Mouse (Mus musculus): ENCODE results near the gene Mapk8. TPM values are rescaled to one million over a fixed set of nuclear protein-coding genes. Genes with fewer than 3 reads are reported as not detected.

The Mapk8 gene
- 16.7 and 18.4 TPM in 2 replicates for polyA plus RNA-seq (2016; fragmentation: Nextera tagmentation; extraction: Ambion mirVana)

- no peaks in the 10 kb centered on the region for H3K9me3 ChIP-seq
- H3K4me1 ChIP-seq, result peaks cover 26% of the 10 kb centered on the region
- peaks cover 30% of the 10 kb centered on the region for H3K27me3 ChIP-seq (ENCODE audit: poor library complexity, severe bottlenecking)
- peak; percentile 93 for DNase-seq (ENCODE audit: extremely low spot score, low spot score)
- H3K36me3 ChIP-seq (replicated peaks), result no peaks in the 10 kb centered on the region
- peak within 1 kb of the TSS; percentile 90 for H3K4me3 ChIP-seq
- WGBS, result under 1% methylated on average over 70 of the region's 70 CpGs
- H3K27ac ChIP-seq, result peak within 1 kb of the TSS; percentile 98
These were observed at the start of gene Mapk8 for GRCm38 (mm10) chr14:33447027-33447569. TSS of gene Mapk8 (minus strand) at chr14:33447158.

GRCm38 (mm10) chr14:33495226-33495625 is 48.3 kb upstream of the Mapk8 start:
- Histone ChIP-seq H3K4me3 (no peak overlapping the region), H3K36me3 (replicated peaks) (no peaks in the 10 kb centered on the region), H3K27ac (no peak overlapping the region), H3K9me3 (no peaks in the 10 kb centered on the region), H3K4me1 (peaks cover 8% of the 10 kb centered on the region), H3K27me3 (ENCODE audit: poor library complexity, severe bottlenecking) (no peaks in the 10 kb centered on the region)
- no peak for DNase-seq (ENCODE audit: extremely low spot score, low spot score)
- WGBS, result 73% methylated on average over 4 of the region's 4 CpGs

GRCm38 (mm10) chr14:33487805-33488550 is 41.0 kb upstream of the Mapk8 start:
- WGBS, result 81% methylated on average over 15 of the region's 15 CpGs
- Histone ChIP-seq H3K36me3 (replicated peaks) (no peaks in the 10 kb centered on the region), H3K4me1 (no peaks in the 10 kb centered on the region), H3K4me3 (no peak overlapping the region), H3K27ac (no peak overlapping the region), H3K9me3 (no peaks in the 10 kb centered on the region), H3K27me3 (ENCODE audit: poor library complexity, severe bottlenecking) (no peaks in the 10 kb centered on the region)
- DNase-seq (ENCODE audit: extremely low spot score, low spot score), result no peak

GRCm38 (mm10) chr14:33481991-33482390 is 35.0 kb upstream of the Mapk8 start:
- H3K27me3 ChIP-seq (ENCODE audit: poor library complexity, severe bottlenecking), result no peaks in the 10 kb centered on the region
- H3K27ac ChIP-seq, result no peak overlapping the region
- no peak for DNase-seq (ENCODE audit: extremely low spot score, low spot score)
- 49% methylated on average over 3 of the region's 3 CpGs for WGBS
- H3K36me3 ChIP-seq (replicated peaks), result no peaks in the 10 kb centered on the region
- H3K9me3 ChIP-seq, result no peaks in the 10 kb centered on the region
- no peaks in the 10 kb centered on the region for H3K4me1 ChIP-seq
- no peak overlapping the region for H3K4me3 ChIP-seq

- WGBS, result 17% methylated on average over 3 of the region's 3 CpGs
- Histone ChIP-seq H3K4me1 (peaks cover 15% of the 10 kb centered on the region), H3K27ac (no peak overlapping the region), H3K9me3 (no peaks in the 10 kb centered on the region), H3K36me3 (replicated peaks) (no peaks in the 10 kb centered on the region), H3K27me3 (ENCODE audit: poor library complexity, severe bottlenecking) (no peaks in the 10 kb centered on the region), H3K4me3 (no peak overlapping the region)
- no peak for DNase-seq (ENCODE audit: extremely low spot score, low spot score)
These were observed 29.3 kb upstream of the Mapk8 start for GRCm38 (mm10) chr14:33476094-33476760.

- Histone ChIP-seq H3K36me3 (replicated peaks) (no peaks in the 10 kb centered on the region), H3K9me3 (no peaks in the 10 kb centered on the region), H3K4me1 (peaks cover 17% of the 10 kb centered on the region), H3K27ac (no peak overlapping the region), H3K4me3 (no peak overlapping the region), H3K27me3 (ENCODE audit: poor library complexity, severe bottlenecking) (no peaks in the 10 kb centered on the region)
- 62% methylated on average over 2 of the region's 2 CpGs for WGBS
- no peak for DNase-seq (ENCODE audit: extremely low spot score, low spot score)
These were observed 27.5 kb upstream of the Mapk8 start for GRCm38 (mm10) chr14:33474461-33474860.

GRCm38 (mm10) chr14:33471331-33471730 is 24.4 kb upstream of the Mapk8 start, which contains the start of gene Frmpd2:
TSS of gene Frmpd2 (plus strand) at chr14:33471696.
- H3K27ac ChIP-seq, result 0 out of 2 replicates have a peak within 1 kb of the TSS, but pooled peaks have one; percentile 7
- no peaks in the 10 kb centered on the region for H3K9me3 ChIP-seq
- H3K36me3 ChIP-seq (replicated peaks), result no peaks in the 10 kb centered on the region
- H3K4me1 ChIP-seq, result peaks cover 15% of the 10 kb centered on the region
- no peak within 1 kb of the TSS for H3K4me3 ChIP-seq
- no peaks in the 10 kb centered on the region for H3K27me3 ChIP-seq (ENCODE audit: poor library complexity, severe bottlenecking)
- no peak for DNase-seq (ENCODE audit: extremely low spot score, low spot score)
- 15% methylated on average over 3 of the region's 3 CpGs for WGBS

- Histone ChIP-seq H3K4me1 (peaks cover 8% of the 10 kb centered on the region), H3K9me3 (no peaks in the 10 kb centered on the region), H3K4me3 (no peak overlapping the region), H3K27me3 (ENCODE audit: poor library complexity, severe bottlenecking) (no peaks in the 10 kb centered on the region), H3K36me3 (replicated peaks) (no peaks in the 10 kb centered on the region), H3K27ac (no peak overlapping the region)
- no peak for DNase-seq (ENCODE audit: extremely low spot score, low spot score)
- 81% methylated on average over 6 of the region's 6 CpGs for WGBS
These were observed 20.8 kb upstream of the Mapk8 start for GRCm38 (mm10) chr14:33467766-33468165.

GRCm38 (mm10) chr14:33463658-33464057 is 16.7 kb upstream of the Mapk8 start:
- no peak overlapping the region for H3K27ac ChIP-seq
- 74% methylated on average over 3 of the region's 3 CpGs for WGBS

GRCm38 (mm10) chr14:33450331-33450730 is 3.4 kb upstream of the Mapk8 start:
- Histone ChIP-seq H3K36me3 (replicated peaks) (no peaks in the 10 kb centered on the region), H3K27ac (no peak overlapping the region), H3K9me3 (no peaks in the 10 kb centered on the region), H3K27me3 (ENCODE audit: poor library complexity, severe bottlenecking) (peaks cover 30% of the 10 kb centered on the region), H3K4me3 (no peak overlapping the region), H3K4me1 (peaks cover 14% of the 10 kb centered on the region)
- no peak for DNase-seq (ENCODE audit: extremely low spot score, low spot score)

More at GRCm38 (mm10) chr14:33463658-33464057, 16.7 kb upstream of the Mapk8 start:
- no peaks in the 10 kb centered on the region for H3K4me1 ChIP-seq
- H3K27me3 ChIP-seq (ENCODE audit: poor library complexity, severe bottlenecking), result no peaks in the 10 kb centered on the region
- H3K9me3 ChIP-seq, result no peaks in the 10 kb centered on the region
- no peak for DNase-seq (ENCODE audit: extremely low spot score, low spot score)
- no peaks in the 10 kb centered on the region for H3K36me3 ChIP-seq (replicated peaks)
- no peak overlapping the region for H3K4me3 ChIP-seq

- no peaks in the 10 kb centered on the region for H3K36me3 ChIP-seq (replicated peaks)
- no peak overlapping the region for H3K4me3 ChIP-seq
- peaks cover 19% of the 10 kb centered on the region for H3K4me1 ChIP-seq
- no peaks in the 10 kb centered on the region for H3K9me3 ChIP-seq
- peaks cover 30% of the 10 kb centered on the region for H3K27me3 ChIP-seq (ENCODE audit: poor library complexity, severe bottlenecking)
- no peak for DNase-seq (ENCODE audit: extremely low spot score, low spot score)
- H3K27ac ChIP-seq, result no peak overlapping the region
- 79% methylated on average over 2 of the region's 2 CpGs for WGBS
These were observed 2.4 kb upstream of the Mapk8 start for GRCm38 (mm10) chr14:33449296-33449840.

GRCm38 (mm10) chr14:33448276-33448675 is 1.3 kb upstream of the Mapk8 start:
- H3K36me3 ChIP-seq (replicated peaks), result no peaks in the 10 kb centered on the region
- 77% methylated on average over 4 of the region's 4 CpGs for WGBS
- peaks cover 26% of the 10 kb centered on the region for H3K4me1 ChIP-seq
- no peak overlapping the region for H3K27ac ChIP-seq
- DNase-seq (ENCODE audit: extremely low spot score, low spot score), result no peak
- H3K4me3 ChIP-seq, result no peak overlapping the region
- no peaks in the 10 kb centered on the region for H3K9me3 ChIP-seq
- peaks cover 30% of the 10 kb centered on the region for H3K27me3 ChIP-seq (ENCODE audit: poor library complexity, severe bottlenecking)
